Mouse (Mus musculus) testis, adult 2 months (tissue): ENCODE results near the gene Cacna1c.

Source experiments
- CTCF ChIP-seq: fragments of 200-500 bp; IDR thresholded peaks from 2 replicates; pipeline ENCODE4 v1.5.1; 2012; ENCODE audit warnings: low read depth, mild to moderate bottlenecking, inconsistent platforms, low read length, moderate library complexity; ENCODE audit not compliant: control insufficient read depth, insufficient read depth, insufficient replicate concordance
- POLR2A ChIP-seq: fragments of 200-500 bp; IDR thresholded peaks from 2 replicates; pipeline ENCODE4 v1.6.1; 2012; ENCODE audit warnings: low read depth, mild to moderate bottlenecking, inconsistent platforms, low read length, moderate library complexity; ENCODE audit not compliant: control insufficient read depth

- TF ChIP-seq CTCF (no peak), POLR2A (no peak)
These were observed 566.2 kb downstream of the Cacna1c start for GRCm38 (mm10) chr6:118630006-118630405.
